Mouse (Mus musculus): Measurements from ENCODE around the gene Otc. TPM values are rescaled to one million over a fixed set of nuclear protein-coding genes. Genes with fewer than 3 reads are reported as not detected.

Gene Otc
- polyA plus RNA-seq (2014; fragmentation: Nextera tagmentation; extraction: Ambion mirVana), result not detected in 2 replicates

- peak; percentile 50; the same call in 1 of the 2 replicates for ATAC-seq
These were observed at the start of gene Otc for GRCm38 (mm10) chrX:10251852-10252504. TSS of gene Otc (plus strand) at chrX:10252305.

GRCm38 (mm10) chrX:10205937-10206336 lies 46.2 kb upstream of the Otc start:
- DNase-seq (ENCODE audit: low spot score) (no peak), ATAC-seq (no peak)
- no peaks in the 10 kb centered on the region for H3K9me3 ChIP-seq (replicated peaks; ENCODE audit: control insufficient read depth, low read length)

More at GRCm38 (mm10) chrX:10251852-10252504, at the start of gene Otc:
- H3K4me3 ChIP-seq (ENCODE audit: low read depth, low read length), result no peak within 1 kb of the TSS
- WGBS, result 34% methylated on average over 2 of the region's 2 CpGs
- no peaks in the 10 kb centered on the region for H3K4me1 ChIP-seq (ENCODE audit: control insufficient read depth, insufficient read depth, low read length)
- no peak within 1 kb of the TSS for H3K27ac ChIP-seq (ENCODE audit: low read depth, low read length)
- no peaks in the 10 kb centered on the region for H3K9me3 ChIP-seq (replicated peaks; ENCODE audit: control insufficient read depth, low read length)
- no peaks in the 10 kb centered on the region for H3K36me3 ChIP-seq (ENCODE audit: control insufficient read depth, insufficient read depth, low read length)
- DNase-seq (ENCODE audit: low spot score), result peak; percentile 9
- H3K27me3 ChIP-seq (replicated peaks; ENCODE audit: control insufficient read depth, insufficient read depth, low read length), result no peaks in the 10 kb centered on the region
- H3K9ac ChIP-seq (ENCODE audit: low read length), result no peak within 1 kb of the TSS
- no peak within 1 kb of the TSS for H3K4me2 ChIP-seq (ENCODE audit: low read length)

DNA sequence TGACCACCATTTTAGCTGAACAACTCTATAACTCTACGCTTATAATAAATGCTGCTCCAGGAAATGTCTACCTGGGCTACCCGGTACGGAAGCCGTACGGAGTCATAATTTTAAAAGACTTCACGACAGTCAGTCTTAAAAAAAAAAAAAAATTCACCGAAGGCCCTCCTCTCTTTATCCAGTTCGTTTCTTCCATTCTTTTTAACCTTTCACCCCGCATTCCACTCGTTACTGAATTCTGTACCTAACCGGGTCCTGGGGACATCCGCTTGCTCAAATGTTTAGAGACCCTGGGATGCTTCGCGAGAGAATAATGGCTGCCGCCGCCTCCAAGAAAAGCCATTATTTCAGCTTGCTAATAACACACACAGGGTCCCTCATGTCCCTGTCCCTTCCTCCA lies 36.1 kb upstream of the Otc start:
- Histone ChIP-seq H3K36me3 (ENCODE audit: control insufficient read depth, insufficient read depth, low read length) (no peaks in the 10 kb centered on the region), H3K27me3 (replicated peaks; ENCODE audit: control insufficient read depth, insufficient read depth, low read length) (no peaks in the 10 kb centered on the region), H3K9ac (ENCODE audit: low read length) (peak overlapping the region; percentile 62), H3K9me3 (replicated peaks; ENCODE audit: control insufficient read depth, low read length) (no peaks in the 10 kb centered on the region), H3K4me3 (ENCODE audit: low read depth, low read length) (peak overlapping the region; percentile 45), H3K4me2 (ENCODE audit: low read length) (peak overlapping the region; percentile 52), H3K27ac (ENCODE audit: low read depth, low read length) (peak overlapping the region; percentile 71), H3K4me1 (ENCODE audit: control insufficient read depth, insufficient read depth, low read length) (no peaks in the 10 kb centered on the region)
- WGBS, result 33% methylated on average over 16 of the region's 16 CpGs
- no peak; the same call in 1 of the 2 replicates for ATAC-seq
- peak; percentile 70 for DNase-seq (ENCODE audit: low spot score)

More at GRCm38 (mm10) chrX:10205937-10206336, 46.2 kb upstream of the Otc start:
- H3K27me3 ChIP-seq (replicated peaks; ENCODE audit: control insufficient read depth, insufficient read depth, low read length), result no peaks in the 10 kb centered on the region
- H3K4me3 ChIP-seq (ENCODE audit: low read depth, low read length), result no peak overlapping the region
- no peak overlapping the region for H3K27ac ChIP-seq (ENCODE audit: low read depth, low read length)
- WGBS, result 79% methylated on average over 5 of the region's 5 CpGs
- no peak overlapping the region for H3K9ac ChIP-seq (ENCODE audit: low read length)
- no peaks in the 10 kb centered on the region for H3K4me1 ChIP-seq (ENCODE audit: control insufficient read depth, insufficient read depth, low read length)
- H3K4me2 ChIP-seq (ENCODE audit: low read length), result no peak overlapping the region
- peaks cover 13% of the 10 kb centered on the region; the same call in 1 of the 2 replicates for H3K36me3 ChIP-seq (ENCODE audit: control insufficient read depth, insufficient read depth, low read length)

DNA sequence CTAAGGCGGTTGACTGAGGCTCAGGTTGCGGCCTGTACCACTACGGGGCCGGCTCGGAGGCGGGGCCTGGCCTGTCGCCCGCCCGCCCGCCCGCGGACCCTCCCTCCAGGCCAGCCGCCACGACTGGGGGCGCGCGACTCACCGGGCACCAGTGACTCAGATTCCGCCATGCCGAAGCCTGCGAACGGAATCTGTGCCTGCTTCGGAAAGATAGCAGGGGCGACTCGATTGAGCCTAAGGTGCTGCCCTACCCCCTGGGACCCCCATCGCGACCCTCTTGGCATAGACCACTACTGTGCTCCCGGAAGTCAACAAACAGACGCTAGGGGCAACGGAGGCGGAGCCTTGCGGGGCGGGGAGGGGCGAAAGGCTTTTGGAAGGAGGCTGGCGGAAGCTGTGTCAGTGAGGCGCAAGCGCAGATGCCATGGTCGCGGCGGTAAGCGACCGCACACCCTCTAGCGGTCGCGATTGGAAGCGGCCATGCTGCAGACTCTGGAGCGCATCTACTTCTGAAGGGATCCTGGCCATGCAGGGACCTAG lies 35.6 kb upstream of the Otc start, which contains the start of gene Rpgr:
TSS of gene Rpgr (minus strand) at position 511 of the 540 bp plus-strand sequence.
- DNase-seq (ENCODE audit: low spot score) (peak; percentile 95), ATAC-seq (peak; percentile 98)
- H3K27ac ChIP-seq (ENCODE audit: low read depth, low read length), result peak within 1 kb of the TSS; percentile 71
- peak within 1 kb of the TSS; percentile 52 for H3K4me2 ChIP-seq (ENCODE audit: low read length)
- peak within 1 kb of the TSS; percentile 62 for H3K9ac ChIP-seq (ENCODE audit: low read length)
- no peaks in the 10 kb centered on the region for H3K9me3 ChIP-seq (replicated peaks; ENCODE audit: control insufficient read depth, low read length)
- 32% methylated on average over 47 of the region's 47 CpGs for WGBS
- no peaks in the 10 kb centered on the region for H3K27me3 ChIP-seq (replicated peaks; ENCODE audit: control insufficient read depth, insufficient read depth, low read length)
- H3K4me1 ChIP-seq (ENCODE audit: control insufficient read depth, insufficient read depth, low read length), result no peaks in the 10 kb centered on the region
- peak within 1 kb of the TSS; percentile 45 for H3K4me3 ChIP-seq (ENCODE audit: low read depth, low read length)
- no peaks in the 10 kb centered on the region for H3K36me3 ChIP-seq (ENCODE audit: control insufficient read depth, insufficient read depth, low read length)

DNA sequence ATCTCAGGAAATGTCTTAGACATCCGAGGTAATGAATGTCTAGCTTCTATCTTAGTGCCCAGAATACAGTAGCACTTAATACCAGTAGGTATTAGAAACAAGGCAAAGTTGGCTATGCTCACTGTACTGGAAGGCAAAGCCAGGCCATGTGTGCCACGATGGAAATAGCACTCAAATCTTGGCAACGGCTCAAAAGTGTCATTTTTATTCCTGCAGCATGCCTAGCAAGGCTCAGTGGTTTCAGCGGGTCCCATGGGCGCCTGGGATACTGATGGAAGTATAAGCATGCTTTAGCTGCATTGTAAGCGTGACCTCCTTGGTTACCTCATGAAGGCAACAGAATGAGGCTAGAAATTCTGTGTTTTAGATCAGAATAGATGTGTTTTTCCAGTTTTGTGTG lies 32.8 kb upstream of the Otc start:
- H3K9me3 ChIP-seq (replicated peaks; ENCODE audit: control insufficient read depth, low read length), result no peaks in the 10 kb centered on the region
- H3K4me3 ChIP-seq (ENCODE audit: low read depth, low read length), result no peak overlapping the region
- no peak for ATAC-seq
- no peak overlapping the region for H3K27ac ChIP-seq (ENCODE audit: low read depth, low read length)
- H3K36me3 ChIP-seq (ENCODE audit: control insufficient read depth, insufficient read depth, low read length), result no peaks in the 10 kb centered on the region
- DNase-seq (ENCODE audit: low spot score), result peak; percentile 4
- H3K4me1 ChIP-seq (ENCODE audit: control insufficient read depth, insufficient read depth, low read length), result no peaks in the 10 kb centered on the region
- no peak overlapping the region for H3K9ac ChIP-seq (ENCODE audit: low read length)
- H3K27me3 ChIP-seq (replicated peaks; ENCODE audit: control insufficient read depth, insufficient read depth, low read length), result no peaks in the 10 kb centered on the region
- no peak overlapping the region for H3K4me2 ChIP-seq (ENCODE audit: low read length)
- 70% methylated on average over 6 of the region's 6 CpGs for WGBS

GRCm38 (mm10) chrX:10233051-10233450 lies 19.1 kb upstream of the Otc start:
- H3K27me3 ChIP-seq (replicated peaks; ENCODE audit: control insufficient read depth, insufficient read depth, low read length), result no peaks in the 10 kb centered on the region
- no peak overlapping the region for H3K9ac ChIP-seq (ENCODE audit: low read length)
- H3K36me3 ChIP-seq (ENCODE audit: control insufficient read depth, insufficient read depth, low read length), result no peaks in the 10 kb centered on the region
- H3K4me1 ChIP-seq (ENCODE audit: control insufficient read depth, insufficient read depth, low read length), result no peaks in the 10 kb centered on the region
- DNase-seq (ENCODE audit: low spot score) (peak; percentile 56), ATAC-seq (no peak)
- H3K9me3 ChIP-seq (replicated peaks; ENCODE audit: control insufficient read depth, low read length), result no peaks in the 10 kb centered on the region
- H3K4me2 ChIP-seq (ENCODE audit: low read length), result no peak overlapping the region
- H3K4me3 ChIP-seq (ENCODE audit: low read depth, low read length), result no peak overlapping the region
- 77% methylated on average over 2 of the region's 2 CpGs for WGBS
- no peak overlapping the region for H3K27ac ChIP-seq (ENCODE audit: low read depth, low read length)

DNA sequence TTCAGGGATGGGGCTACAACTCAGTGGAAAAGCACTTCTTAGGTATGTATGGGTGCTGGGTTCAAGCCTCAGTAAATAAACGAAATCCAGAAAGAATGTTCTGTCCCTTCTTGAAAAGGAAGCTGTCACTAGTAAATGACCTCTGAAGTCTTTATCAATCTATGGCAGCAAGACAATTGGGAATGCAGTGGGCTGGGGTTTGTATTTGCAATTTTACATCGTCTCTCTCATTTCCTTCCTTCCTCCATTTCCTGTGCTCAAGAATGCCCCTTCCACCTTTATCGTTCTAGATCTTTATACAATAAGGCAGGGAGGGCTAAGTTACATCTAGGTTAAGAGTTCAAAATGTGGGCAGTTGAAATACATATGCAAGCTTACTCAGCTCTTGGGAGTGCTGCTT lies 17.5 kb upstream of the Otc start:
- no peaks in the 10 kb centered on the region for H3K36me3 ChIP-seq (ENCODE audit: control insufficient read depth, insufficient read depth, low read length)
- no peak overlapping the region for H3K4me3 ChIP-seq (ENCODE audit: low read depth, low read length)
- no peak overlapping the region for H3K4me2 ChIP-seq (ENCODE audit: low read length)
- H3K9ac ChIP-seq (ENCODE audit: low read length), result no peak overlapping the region
- no peak overlapping the region for H3K27ac ChIP-seq (ENCODE audit: low read depth, low read length)
- DNase-seq (ENCODE audit: low spot score) (no peak), ATAC-seq (no peak)
- H3K4me1 ChIP-seq (ENCODE audit: control insufficient read depth, insufficient read depth, low read length), result no peaks in the 10 kb centered on the region
- WGBS, result 82% methylated on average over 3 of the region's 3 CpGs
- no peaks in the 10 kb centered on the region for H3K27me3 ChIP-seq (replicated peaks; ENCODE audit: control insufficient read depth, insufficient read depth, low read length)
- no peaks in the 10 kb centered on the region for H3K9me3 ChIP-seq (replicated peaks; ENCODE audit: control insufficient read depth, low read length)

DNA sequence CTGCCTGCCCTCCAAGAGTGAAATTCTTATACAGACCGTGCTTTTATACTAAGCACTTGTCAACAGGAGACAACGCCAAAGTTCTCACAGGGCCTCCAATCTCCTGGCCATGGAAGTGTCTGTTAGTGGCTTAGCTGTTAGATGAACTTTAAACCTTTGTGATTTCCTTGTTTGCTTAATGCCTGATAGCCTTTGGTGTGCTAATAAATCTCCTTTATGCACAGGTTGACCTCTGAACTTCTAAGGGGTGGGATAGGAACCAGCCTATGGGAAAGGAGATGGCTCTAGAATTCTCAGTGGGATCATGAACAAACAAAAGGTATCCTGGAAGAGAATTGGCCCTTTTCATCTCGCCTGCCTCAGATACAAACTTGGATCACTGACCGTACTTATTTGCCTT lies 12.6 kb upstream of the Otc start:
- no peak for ATAC-seq
- no peak for DNase-seq (ENCODE audit: low spot score)
- no peak overlapping the region for H3K4me2 ChIP-seq (ENCODE audit: low read length)
- H3K9ac ChIP-seq (ENCODE audit: low read length), result no peak overlapping the region
- H3K27me3 ChIP-seq (replicated peaks; ENCODE audit: control insufficient read depth, insufficient read depth, low read length), result no peaks in the 10 kb centered on the region
- H3K4me1 ChIP-seq (ENCODE audit: control insufficient read depth, insufficient read depth, low read length), result no peaks in the 10 kb centered on the region
- H3K4me3 ChIP-seq (ENCODE audit: low read depth, low read length), result no peak overlapping the region
- no peak overlapping the region for H3K27ac ChIP-seq (ENCODE audit: low read depth, low read length)
- WGBS, result 63% methylated on average over 4 of the region's 4 CpGs
- no peaks in the 10 kb centered on the region for H3K9me3 ChIP-seq (replicated peaks; ENCODE audit: control insufficient read depth, low read length)
- H3K36me3 ChIP-seq (ENCODE audit: control insufficient read depth, insufficient read depth, low read length), result no peaks in the 10 kb centered on the region

DNA sequence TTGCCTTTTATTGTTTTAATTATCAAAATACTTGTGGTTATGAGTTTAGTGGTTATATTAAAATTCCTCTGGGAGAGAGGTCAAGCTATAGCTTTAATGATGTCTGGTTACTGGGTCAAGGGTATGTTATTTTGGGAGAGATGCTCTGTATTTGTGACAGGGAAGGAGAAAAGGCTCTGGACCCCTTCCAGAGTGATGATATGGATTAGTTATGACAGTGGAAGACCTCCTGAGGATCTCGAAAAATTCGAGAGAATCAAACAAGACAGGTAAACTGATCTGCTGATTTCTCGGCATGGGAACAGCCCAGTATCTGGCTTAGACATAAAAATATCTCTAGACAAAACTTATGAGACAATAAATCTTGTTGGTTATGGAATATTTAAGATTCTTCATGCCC lies 8.2 kb upstream of the Otc start:
- no peak overlapping the region for H3K4me2 ChIP-seq (ENCODE audit: low read length)
- H3K4me1 ChIP-seq (ENCODE audit: control insufficient read depth, insufficient read depth, low read length), result no peaks in the 10 kb centered on the region
- no peak overlapping the region for H3K9ac ChIP-seq (ENCODE audit: low read length)
- H3K36me3 ChIP-seq (ENCODE audit: control insufficient read depth, insufficient read depth, low read length), result no peaks in the 10 kb centered on the region
- ATAC-seq (no peak), DNase-seq (ENCODE audit: low spot score) (no peak)
- no peak overlapping the region for H3K4me3 ChIP-seq (ENCODE audit: low read depth, low read length)
- WGBS, result 84% methylated on average over 3 of the region's 3 CpGs
- H3K27ac ChIP-seq (ENCODE audit: low read depth, low read length), result no peak overlapping the region
- H3K27me3 ChIP-seq (replicated peaks; ENCODE audit: control insufficient read depth, insufficient read depth, low read length), result no peaks in the 10 kb centered on the region
- no peaks in the 10 kb centered on the region for H3K9me3 ChIP-seq (replicated peaks; ENCODE audit: control insufficient read depth, low read length)

Measured in forebrain, embryonic 14.5 days (tissue).